Mouse (Mus musculus): Measurements from ENCODE around the gene Fam83c. TPM values are rescaled to one million over a fixed set of nuclear protein-coding genes. Genes with fewer than 3 reads are reported as not detected.

Fam83c gene
- polyA plus RNA-seq, 1 experiment from 2014 or later, result not detected

- H3K4me3 ChIP-seq (ENCODE audit: low read depth, low read length), result no peak overlapping the region
- DNase-seq (ENCODE audit: low spot score), result no peak
- WGBS, result 87% methylated on average over 5 of the region's 5 CpGs
- H3K4me2 ChIP-seq (replicated peaks; ENCODE audit: low read depth, low read length), result no peak overlapping the region
- ATAC-seq, result no peak
- no peaks in the 10 kb centered on the region for H3K9me3 ChIP-seq (ENCODE audit: low read length)
- no peak overlapping the region for H3K27ac ChIP-seq (ENCODE audit: low read length)
- no peaks in the 10 kb centered on the region for H3K27me3 ChIP-seq (replicated peaks; ENCODE audit: insufficient read depth, low read length)
- TF ChIP-seq EP300 (IDR thresholded peaks at IDR 0.05) (no peak), CTCF (IDR thresholded peaks at IDR 0.05) (no peak)
- peaks cover 14% of the 10 kb centered on the region; the same call in 1 of the 2 replicates for H3K36me3 ChIP-seq (ENCODE audit: insufficient read depth, low read length)
- peaks cover 8% of the 10 kb centered on the region; the same call in 1 of the 2 replicates for H3K4me1 ChIP-seq (ENCODE audit: insufficient read depth, low read depth, low read length)
- H3K9ac ChIP-seq (replicated peaks; ENCODE audit: low read depth), result no peak overlapping the region
These were observed 13.9 kb downstream of the Fam83c start for GRCm38 (mm10) chr2:155820779-155821178.

GRCm38 (mm10) chr2:155819449-155820251 is 15.0 kb downstream of the Fam83c start:
- ATAC-seq, result no peak
- WGBS, result 60% methylated on average over 6 of the region's 6 CpGs

GRCm38 (mm10) chr2:155819392-155819448 is 15.4 kb downstream of the Fam83c start, which contains the start of gene BC029722:
Gene BC029722 (minus strand): TSS chr2:155819426.
- no peaks in the 10 kb centered on the region for H3K9me3 ChIP-seq (ENCODE audit: low read length)
- peaks cover 5% of the 10 kb centered on the region; the same call in 1 of the 2 replicates for H3K4me1 ChIP-seq (ENCODE audit: insufficient read depth, low read depth, low read length)
- TF ChIP-seq CTCF (IDR thresholded peaks at IDR 0.05) (no peak), EP300 (IDR thresholded peaks at IDR 0.05) (no peak)
- no peak for DNase-seq (ENCODE audit: low spot score)
- peak within 1 kb of the TSS; percentile 74 for H3K9ac ChIP-seq (replicated peaks; ENCODE audit: low read depth)
- H3K27ac ChIP-seq (ENCODE audit: low read length), result peak within 1 kb of the TSS; percentile 87
- H3K27me3 ChIP-seq (replicated peaks; ENCODE audit: insufficient read depth, low read length), result no peaks in the 10 kb centered on the region
- H3K4me3 ChIP-seq (ENCODE audit: low read depth, low read length), result peak within 1 kb of the TSS; percentile 83
- peak within 1 kb of the TSS; percentile 91 for H3K4me2 ChIP-seq (replicated peaks; ENCODE audit: low read depth, low read length)
- peaks cover 14% of the 10 kb centered on the region; the same call in 1 of the 2 replicates for H3K36me3 ChIP-seq (ENCODE audit: insufficient read depth, low read length)
- ATAC-seq, result no peak

More at GRCm38 (mm10) chr2:155819449-155820251, 15.0 kb downstream of the Fam83c start:
- no peak for DNase-seq (ENCODE audit: low spot score)
- H3K4me3 ChIP-seq (ENCODE audit: low read depth, low read length), result peak overlapping the region; percentile 83; the same call in 1 of the 2 replicates
- TF ChIP-seq CTCF (IDR thresholded peaks at IDR 0.05) (no peak), EP300 (IDR thresholded peaks at IDR 0.05) (no peak)
- peak overlapping the region; percentile 20; the same call in 1 of the 2 replicates for H3K4me2 ChIP-seq (replicated peaks; ENCODE audit: low read depth, low read length)
- H3K9ac ChIP-seq (replicated peaks; ENCODE audit: low read depth), result peak overlapping the region; percentile 74; the same call in 1 of the 2 replicates
- H3K27me3 ChIP-seq (replicated peaks; ENCODE audit: insufficient read depth, low read length), result no peaks in the 10 kb centered on the region
- H3K36me3 ChIP-seq (ENCODE audit: insufficient read depth, low read length), result peaks cover 14% of the 10 kb centered on the region; the same call in 1 of the 2 replicates
- H3K4me1 ChIP-seq (ENCODE audit: insufficient read depth, low read depth, low read length), result peaks cover 5% of the 10 kb centered on the region; the same call in 1 of the 2 replicates
- H3K9me3 ChIP-seq (ENCODE audit: low read length), result no peaks in the 10 kb centered on the region
- H3K27ac ChIP-seq (ENCODE audit: low read length), result peak overlapping the region; percentile 87

- peak; percentile 17; the same call in 1 of the 2 replicates for TF ChIP-seq CTCF (IDR thresholded peaks at IDR 0.05)
- no peak for TF ChIP-seq EP300 (IDR thresholded peaks at IDR 0.05)
- peak overlapping the region; percentile 87 for H3K27ac ChIP-seq (ENCODE audit: low read length)
- ATAC-seq, result peak; percentile 99
These were observed 15.9 kb downstream of the Fam83c start for GRCm38 (mm10) chr2:155818596-155819391.

GRCm38 (mm10) chr2:155817301-155818245 is 17.1 kb downstream of the Fam83c start:
- 66% methylated on average over 10 of the region's 10 CpGs for WGBS

More at GRCm38 (mm10) chr2:155818596-155819391, 15.9 kb downstream of the Fam83c start:
- peak overlapping the region; percentile 74 for H3K9ac ChIP-seq (replicated peaks; ENCODE audit: low read depth)
- peaks cover 14% of the 10 kb centered on the region; the same call in 1 of the 2 replicates for H3K36me3 ChIP-seq (ENCODE audit: insufficient read depth, low read length)
- peak overlapping the region; percentile 91 for H3K4me2 ChIP-seq (replicated peaks; ENCODE audit: low read depth, low read length)
- H3K27me3 ChIP-seq (replicated peaks; ENCODE audit: insufficient read depth, low read length), result no peaks in the 10 kb centered on the region
- WGBS, result 2% methylated on average over 37 of the region's 37 CpGs
- H3K4me1 ChIP-seq (ENCODE audit: insufficient read depth, low read depth, low read length), result peaks cover 5% of the 10 kb centered on the region; the same call in 1 of the 2 replicates
- no peaks in the 10 kb centered on the region for H3K9me3 ChIP-seq (ENCODE audit: low read length)
- DNase-seq (ENCODE audit: low spot score), result peak; percentile 98
- H3K4me3 ChIP-seq (ENCODE audit: low read depth, low read length), result peak overlapping the region; percentile 83

More at GRCm38 (mm10) chr2:155817301-155818245, 17.1 kb downstream of the Fam83c start:
- peaks cover 5% of the 10 kb centered on the region; the same call in 1 of the 2 replicates for H3K4me1 ChIP-seq (ENCODE audit: insufficient read depth, low read depth, low read length)
- ATAC-seq, result no peak
- H3K9me3 ChIP-seq (ENCODE audit: low read length), result no peaks in the 10 kb centered on the region
- no peak overlapping the region for H3K4me3 ChIP-seq (ENCODE audit: low read depth, low read length)
- H3K27me3 ChIP-seq (replicated peaks; ENCODE audit: insufficient read depth, low read length), result no peaks in the 10 kb centered on the region
- peaks cover 3% of the 10 kb centered on the region; the same call in 1 of the 2 replicates for H3K36me3 ChIP-seq (ENCODE audit: insufficient read depth, low read length)
- no peak overlapping the region for H3K27ac ChIP-seq (ENCODE audit: low read length)
- TF ChIP-seq EP300 (IDR thresholded peaks at IDR 0.05) (no peak), CTCF (IDR thresholded peaks at IDR 0.05) (no peak)
- no peak for DNase-seq (ENCODE audit: low spot score)
- H3K9ac ChIP-seq (replicated peaks; ENCODE audit: low read depth), result no peak overlapping the region
- peak overlapping the region; percentile 91; the same call in 1 of the 2 replicates for H3K4me2 ChIP-seq (replicated peaks; ENCODE audit: low read depth, low read length)
